Mouse (Mus musculus) heart, postnatal 0 days (tissue): Measurements from ENCODE around the gene Ap2a1. TPM values are rescaled to one million over a fixed set of nuclear protein-coding genes. Genes with fewer than 3 reads are reported as not detected.

Experiments
- ATAC-seq: fragments of 200-750 bp; cut with Nextera tagmentation; 2 replicates; pipeline ENCODE4 v1.8.0; 2017; ENCODE audit warnings: low read depth, moderate number of reproducible peaks, moderate library complexity; ENCODE audit not compliant: insufficient read depth
- DNase-seq: peaks from one replicate; pipeline ENCODE4 v3.0.0-alpha.2; 2016; ENCODE audit warnings: low spot score
- H3K27ac ChIP-seq: fragments of 300-500 bp; sonication (generic); 2 replicates; pipeline ENCODE4 v1.5.1; 2014; ENCODE audit warnings: low read depth, mild to moderate bottlenecking
- H3K27me3 ChIP-seq: fragments of 300-500 bp; sonication (generic); 2 replicates; pipeline ENCODE4 v1.6.1; 2014; ENCODE audit warnings: low read length, mixed read lengths; ENCODE audit not compliant: control insufficient read depth, insufficient read depth
- H3K36me3 ChIP-seq: fragments of 300-500 bp; sonication (generic); replicated peaks from 2 replicates; pipeline ENCODE4 v1.6.1; 2014; ENCODE audit warnings: low read length, mixed read lengths; ENCODE audit not compliant: control insufficient read depth, insufficient read depth
- H3K4me1 ChIP-seq: fragments of 300-500 bp; sonication (generic); 2 replicates; pipeline ENCODE4 v1.6.1; 2014; ENCODE audit warnings: antibody characterized with exemption; ENCODE audit not compliant: control insufficient read depth, insufficient read depth
- H3K4me2 ChIP-seq: fragments of 300-500 bp; sonication (generic); 2 replicates; pipeline ENCODE4 v1.6.1; 2014; ENCODE audit warnings: low read depth, mild to moderate bottlenecking, low read length, moderate library complexity
- H3K4me3 ChIP-seq: fragments of 300-500 bp; sonication (generic); 2 replicates; pipeline ENCODE4 v1.5.1; 2014; ENCODE audit warnings: low read depth, low read length
- H3K9ac ChIP-seq: fragments of 300-500 bp; sonication (generic); replicated peaks from 2 replicates; pipeline ENCODE4 v1.6.1; 2014; ENCODE audit warnings: low read depth, low read length, mixed read lengths
- H3K9me3 ChIP-seq: fragments of 300-500 bp; sonication (generic); replicated peaks from 2 replicates; pipeline ENCODE4 v1.6.1; 2016; ENCODE audit warnings: low read length; ENCODE audit not compliant: control insufficient read depth
- CTCF ChIP-seq: IDR thresholded peaks from 2 replicates; pipeline ENCODE4 v1.5.1; 2016; ENCODE audit warnings: antibody characterized with exemption, control low read depth, low read depth
- EP300 ChIP-seq: IDR thresholded peaks from 2 replicates; pipeline ENCODE4 v1.6.1; 2016; ENCODE audit warnings: antibody characterized with exemption, low read depth
- WGBS: fragments of 180-500 bp; shearing (Covaris S2); extraction: QIAGEN DNeasy Blood & Tissue Kit; methylation state at CpG from one replicate; pipeline ENCODE4 v1.1.7; 2014; 5-methylcytosine and 5-hydroxymethylcytosine counted together
- polyA plus RNA-seq: library from polyadenylated mRNA; unstranded; fragments of >200 nt; fragmentation: Nextera tagmentation; extraction: Ambion mirVana; gene quantifications from 2 replicates; pipeline ENCODE4 v1.2.1, GENCODE M21; 2015
- total RNA-seq: library from RNA; depleted of rRNA; stranded (reverse); fragments of >200 nt; gene quantifications from 2 replicates; pipeline ENCODE4 v1.2.3, GENCODE M21; 2014; ENCODE audit warnings: low replicate concordance

The Ap2a1 gene
- total and polyA plus RNA-seq, 2 experiments from 2014 or later = 37.1 to 63.1 TPM

- Histone ChIP-seq H3K36me3 (0 out of 2 replicates have a peak, but pooled peaks cover 2% of the 10 kb centered on the region), H3K4me3 (no peak overlapping the region), H3K27ac (no peak overlapping the region), H3K9ac (no peak overlapping the region), H3K4me1 (peaks cover 10% of the 10 kb centered on the region; the same call in 1 of the 2 replicates), H3K9me3 (no peaks in the 10 kb centered on the region), H3K4me2 (no peak overlapping the region), H3K27me3 (peaks cover 7% of the 10 kb centered on the region)
- WGBS = 68% methylated on average over 6 of the region's 6 CpGs
- ATAC-seq = no peak
- no peak for DNase-seq
- TF ChIP-seq CTCF = no peak
- no peak for TF ChIP-seq EP300
These were observed 27.0 kb upstream of the Ap2a1 start for GRCm38 (mm10) chr7:44956266-44956665.

GRCm38 (mm10) chr7:44955628-44956027 is 26.3 kb upstream of the Ap2a1 start:
- no peak for ATAC-seq
- no peak overlapping the region for H3K4me3 ChIP-seq
- DNase-seq = peak; percentile 30
- H3K36me3 ChIP-seq = no peaks in the 10 kb centered on the region
- no peaks in the 10 kb centered on the region for H3K9me3 ChIP-seq
- TF ChIP-seq EP300 (no peak), CTCF (peak; percentile 55)
- no peak overlapping the region for H3K9ac ChIP-seq
- WGBS = 44% methylated on average over 5 of the region's 5 CpGs
- H3K27ac ChIP-seq = no peak overlapping the region
- peaks cover 13% of the 10 kb centered on the region for H3K27me3 ChIP-seq
- H3K4me2 ChIP-seq = no peak overlapping the region
- H3K4me1 ChIP-seq = peaks cover 10% of the 10 kb centered on the region; the same call in 1 of the 2 replicates

GRCm38 (mm10) chr7:44954091-44954885 is 25.0 kb upstream of the Ap2a1 start:
- H3K9ac ChIP-seq = no peak overlapping the region
- no peak overlapping the region for H3K4me2 ChIP-seq
- no peak for TF ChIP-seq CTCF
- no peak for TF ChIP-seq EP300
- whole genome bisulfite sequencing = 75% methylated on average over 12 of the region's 12 CpGs
- no peak overlapping the region for H3K27ac ChIP-seq
- H3K9me3 ChIP-seq = no peaks in the 10 kb centered on the region
- no peak overlapping the region for H3K4me3 ChIP-seq
- peaks cover 19% of the 10 kb centered on the region for H3K27me3 ChIP-seq
- DNase-seq (no peak), ATAC-seq (no peak)
- no peaks in the 10 kb centered on the region for H3K36me3 ChIP-seq
- H3K4me1 ChIP-seq = peaks cover 10% of the 10 kb centered on the region; the same call in 1 of the 2 replicates

GRCm38 (mm10) chr7:44953561-44953960 is 24.3 kb upstream of the Ap2a1 start:
- ATAC-seq (no peak), DNase-seq (no peak)
- Histone ChIP-seq H3K27me3 (peaks cover 19% of the 10 kb centered on the region), H3K4me2 (no peak overlapping the region), H3K4me1 (peaks cover 10% of the 10 kb centered on the region; the same call in 1 of the 2 replicates), H3K9ac (no peak overlapping the region), H3K4me3 (no peak overlapping the region), H3K9me3 (no peaks in the 10 kb centered on the region), H3K27ac (no peak overlapping the region), H3K36me3 (no peaks in the 10 kb centered on the region)
- 60% methylated on average over 14 of the region's 14 CpGs for WGBS
- TF ChIP-seq EP300 (no peak), CTCF (no peak)

- Histone ChIP-seq H3K4me2 (peak overlapping the region; percentile 79), H3K9ac (peak overlapping the region; percentile 43), H3K27ac (peak overlapping the region; percentile 51; the same call in 1 of the 2 replicates), H3K27me3 (peaks cover 22% of the 10 kb centered on the region), H3K9me3 (no peaks in the 10 kb centered on the region), H3K36me3 (no peaks in the 10 kb centered on the region), H3K4me3 (peak overlapping the region; percentile 50), H3K4me1 (peaks cover 10% of the 10 kb centered on the region; the same call in 1 of the 2 replicates)
- ATAC-seq (peak; percentile 88), DNase-seq (peak; percentile 96)
- TF ChIP-seq EP300 (no peak), CTCF (no peak)
- 7% methylated on average over 24 of the region's 24 CpGs for WGBS
These were observed 23.5 kb upstream of the Ap2a1 start for GRCm38 (mm10) chr7:44952611-44953306.
